In genomic region chr16:35541117-35541641, GRCm38 (mm10) we compare ENCODE assay signal across 8 mouse cellular contexts. TPM values are rescaled to one million over a fixed set of nuclear protein-coding genes. Genes with fewer than 3 reads are reported as not detected.
DNase-seq lines count a peak whose midpoint lies in the region; ATAC-seq and TF ChIP-seq lines count a peak whose summit lies in the region.

Sema5b (plus strand) TSS chr16:35541145.

- peaks cover 38% of the 10 kb centered on the region for H3K4me1 ChIP-seq in forebrain, embryonic 13.5 days
- H3K4me1 ChIP-seq in hindbrain, embryonic 12.5 days: peaks cover 20% of the 10 kb centered on the region

- peaks cover 18% of the 10 kb centered on the region for H3K36me3 ChIP-seq in forebrain, embryonic 13.5 days (ENCODE audit: poor library complexity, severe bottlenecking)
- H3K36me3 ChIP-seq in hindbrain, embryonic 12.5 days: no peaks in the 10 kb centered on the region

- peak within 1 kb of the TSS; percentile 97 for H3K9ac ChIP-seq in forebrain, embryonic 13.5 days
- H3K9ac ChIP-seq in hindbrain, embryonic 12.5 days: peak within 1 kb of the TSS; percentile 87

- DNase-seq in ES-CJ7 (ENCODE audit: low read depth, low spot score): peak; percentile 80
- DNase-seq in brain, embryonic 14.5 days (ENCODE audit: low read depth): peak; percentile 97
- peak; percentile 61 to 70 for DNase-seq in layer of hippocampus, postnatal 14 days (ENCODE audit: low spot score in 2 of 2)
- DNase-seq in lung, postnatal 14 days: peak; percentile 49
- DNase-seq in right cerebral cortex, postnatal 25 days: peak; percentile 63

- peak within 1 kb of the TSS; percentile 89 for H3K27ac ChIP-seq in forebrain, embryonic 13.5 days
- peak within 1 kb of the TSS; percentile 81 for H3K27ac ChIP-seq in hindbrain, embryonic 12.5 days

- WGBS in forebrain, embryonic 13.5 days: 0% methylated on average over 38 of the region's 54 CpGs
- WGBS in hindbrain, embryonic 12.5 days: 0% methylated on average over 52 of the region's 54 CpGs

- peak within 1 kb of the TSS; percentile 81 for H3K4me2 ChIP-seq in forebrain, embryonic 13.5 days
- peak within 1 kb of the TSS; percentile 80 for H3K4me2 ChIP-seq in hindbrain, embryonic 12.5 days (replicated peaks)

- H3K9me3 ChIP-seq in forebrain, embryonic 13.5 days (replicated peaks): no peaks in the 10 kb centered on the region
- H3K9me3 ChIP-seq in hindbrain, embryonic 12.5 days (replicated peaks): no peaks in the 10 kb centered on the region

- peak within 1 kb of the TSS; percentile 94 for H3K4me3 ChIP-seq in forebrain, embryonic 13.5 days
- peak within 1 kb of the TSS; percentile 53 for H3K4me3 ChIP-seq in hindbrain, embryonic 12.5 days

- TF ChIP-seq POLR2A in brain, embryonic 14.5 days (IDR thresholded peaks at IDR 0.05; ENCODE audit: borderline replicate concordance, extremely low read depth, insufficient read depth, insufficient read length, poor library complexity, severe bottlenecking): peak; percentile 73

- H3K27me3 ChIP-seq in forebrain, embryonic 13.5 days: peaks cover 7% of the 10 kb centered on the region
- H3K27me3 ChIP-seq in hindbrain, embryonic 12.5 days: peaks cover 17% of the 10 kb centered on the region; the same call in 1 of the 2 replicates

- peak; percentile 88 for ATAC-seq in forebrain, embryonic 13.5 days
- peak; percentile 89 for ATAC-seq in hindbrain, embryonic 12.5 days (ENCODE audit: low FRiP score)
- no peak for ATAC-seq in granulocyte monocyte progenitor cell, adult 5-6 weeks (replicated peaks; ENCODE audit: poor library complexity, severe bottlenecking)

- peak; percentile 64 for TF ChIP-seq CTCF in brain, embryonic 14.5 days (IDR thresholded peaks at IDR 0.05; ENCODE audit: borderline replicate concordance, extremely low read depth, insufficient read depth, insufficient read length)

RNA-seq across cellular contexts. Expression of gene Sema5b, which starts in this region (rescaled TPM):
- polyA plus RNA-seq in brain, embryonic 14.5 days (2012; rRNA removed): 68.2 and 68.8 TPM in 2 replicates
- polyA plus RNA-seq in forebrain, embryonic 13.5 days (2015; fragmentation: Nextera tagmentation; extraction: Ambion mirVana): 40.8 and 41.7 TPM in 2 replicates
- polyA plus RNA-seq in hindbrain, embryonic 12.5 days (2016; fragmentation: Nextera tagmentation; extraction: Ambion mirVana): 36.7 and 42.9 TPM in 2 replicates
- total RNA-seq in layer of hippocampus, postnatal 14 days (2021): 10 to 100 TPM; 20.7 to 21.7 TPM
- not detected in 2 replicates for total RNA-seq in granulocyte monocyte progenitor cell, adult 5-6 weeks (2014; fragmentation: Nextera tagmentation)
- not detected in 2 replicates for total RNA-seq in granulocyte monocyte progenitor cell, adult 5-6 weeks (2017)

Comparison
In these comparisons a context has a peak if more than half of its experiments do, and no peak if none do; other contexts are left out.
1. RNA of gene Sema5b (total RNA-seq): 20.7 to 21.7 TPM in layer of hippocampus, postnatal 14 days; not detected in granulocyte monocyte progenitor cell, adult 5-6 weeks; every median in the first group is over 10 times any median in the second.
2. Peak in every context shown above with its lines, with median percentiles within 50 percentile points of each other: DNase-seq.